Mouse (Mus musculus) liver, embryonic 13.5 days (tissue): ENCODE measurements at regions not wholly inside any gene's neighbourhood (a gene's known extent, or its start where the extent isn't known, plus 50 kb on each side); places are given as distances from the start of the nearest gene placed in this dataset.

Source experiments
- ATAC-seq: fragments of 200-750 bp; cut with Nextera tagmentation; 2 replicates; pipeline ENCODE4 v1.8.0; 2017; ENCODE audit warnings: low read depth, mild to moderate bottlenecking, moderate number of reproducible peaks, moderate library complexity
- DNase-seq: peaks from one replicate; pipeline ENCODE4 v3.0.0; 2022
- H3K27ac ChIP-seq: fragments of 300-500 bp; sonication (generic); 2 replicates; pipeline ENCODE4 v1.5.1; 2015; ENCODE audit warnings: moderate library complexity, mild to moderate bottlenecking, inconsistent platforms
- H3K27me3 ChIP-seq: fragments of 300-500 bp; sonication (generic); 2 replicates; pipeline ENCODE4 v1.6.1; 2015; ENCODE audit warnings: mild to moderate bottlenecking, inconsistent platforms
- H3K36me3 ChIP-seq: fragments of 300-500 bp; sonication (generic); 2 replicates; pipeline ENCODE4 v1.6.1; 2015; ENCODE audit warnings: mild to moderate bottlenecking, inconsistent platforms
- H3K4me1 ChIP-seq: fragments of 300-500 bp; sonication (generic); replicated peaks from 2 replicates; pipeline ENCODE4 v1.6.1; 2015; ENCODE audit warnings: inconsistent platforms
- H3K4me2 ChIP-seq: fragments of 300-500 bp; sonication (generic); 2 replicates; pipeline ENCODE4 v1.6.1; 2015; ENCODE audit warnings: inconsistent platforms, mild to moderate bottlenecking, moderate library complexity
- H3K4me3 ChIP-seq: fragments of 300-500 bp; sonication (generic); replicated peaks from 2 replicates; pipeline ENCODE4 v1.5.1; 2015; ENCODE audit warnings: mild to moderate bottlenecking, inconsistent platforms
- H3K9ac ChIP-seq: fragments of 300-500 bp; sonication (generic); 2 replicates; pipeline ENCODE4 v1.6.1; 2015; ENCODE audit warnings: mild to moderate bottlenecking, inconsistent platforms
- H3K9me3 ChIP-seq: fragments of 300-500 bp; sonication (generic); replicated peaks from 2 replicates; pipeline ENCODE4 v1.6.1; 2016; ENCODE audit warnings: inconsistent platforms
- WGBS: fragments of 180-500 bp; shearing (Covaris S2); methylation state at CpG from one replicate; pipeline ENCODE4 v1.1.7; 2015; ENCODE audit not compliant: insufficient replicate concordance; 5-methylcytosine and 5-hydroxymethylcytosine counted together

DNA sequence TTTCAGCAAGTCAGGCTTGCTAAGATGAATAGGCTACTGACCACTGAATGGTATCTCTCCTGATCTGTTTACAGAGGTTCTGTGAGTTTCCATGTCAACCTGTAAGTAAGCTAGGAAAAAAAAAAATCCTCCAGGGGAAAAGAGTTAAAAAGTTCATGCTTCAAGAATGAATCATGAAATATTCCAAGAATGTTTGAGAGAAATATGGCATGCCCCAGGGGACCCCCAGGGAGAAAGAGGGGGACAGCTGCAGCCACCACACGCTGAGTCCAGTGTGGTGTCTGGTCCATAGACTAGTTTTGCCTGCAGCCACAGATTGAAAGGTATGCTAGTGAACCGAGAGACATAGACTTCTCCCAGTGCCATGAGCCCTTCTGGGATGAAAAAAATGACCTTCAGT is 56.1 kb upstream of the Fggy start:
- 38% methylated on average over 2 of the region's 2 CpGs for WGBS
- Histone ChIP-seq H3K4me1 (no peaks in the 10 kb centered on the region), H3K9me3 (no peaks in the 10 kb centered on the region), H3K36me3 (no peaks in the 10 kb centered on the region), H3K4me2 (no peak overlapping the region), H3K27ac (no peak overlapping the region), H3K4me3 (no peak overlapping the region), H3K27me3 (no peaks in the 10 kb centered on the region), H3K9ac (no peak overlapping the region)
- no peak for DNase-seq
- ATAC-seq: no peak

DNA sequence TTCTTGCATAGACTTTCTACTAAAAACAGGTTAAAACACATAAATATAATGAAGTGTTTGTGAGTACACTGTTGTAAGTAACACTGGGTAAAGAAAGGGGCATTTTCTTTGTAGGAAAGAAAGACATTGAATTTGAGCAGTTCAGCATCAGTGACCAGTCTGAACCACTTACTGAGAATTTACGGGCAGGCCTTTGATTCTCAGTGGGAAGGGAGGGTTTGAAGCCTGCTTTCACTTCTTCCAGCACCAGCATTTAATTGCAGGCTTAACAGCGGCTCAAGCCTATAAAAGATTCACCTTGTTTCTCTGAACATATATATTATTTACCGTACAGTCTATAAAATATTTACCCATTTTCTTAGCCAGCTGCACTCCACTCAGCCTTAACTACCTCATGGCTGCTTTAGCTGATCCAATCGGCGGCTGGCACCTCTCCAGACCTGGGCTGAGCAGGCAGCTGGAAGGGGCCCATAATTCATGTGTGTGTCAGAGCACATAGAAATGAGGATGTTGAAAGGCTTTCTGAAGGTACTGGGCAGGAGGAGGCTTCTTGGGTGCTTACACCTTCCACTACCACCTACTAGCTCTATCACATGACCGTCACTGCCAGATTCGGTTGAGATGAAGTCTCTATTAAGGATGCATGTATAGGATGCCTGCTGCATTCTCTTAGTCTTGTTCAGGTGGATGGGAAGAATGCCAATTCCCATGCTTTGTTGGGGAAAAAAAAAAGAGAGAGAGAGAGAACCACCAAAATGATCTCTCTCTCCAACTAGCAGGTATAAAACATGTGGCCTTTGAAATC is 50.0 kb upstream of the Fggy start:
- 72% methylated on average over 7 of the region's 7 CpGs for WGBS
- Histone ChIP-seq H3K9ac (no peak overlapping the region), H3K4me1 (no peaks in the 10 kb centered on the region), H3K27me3 (no peaks in the 10 kb centered on the region), H3K36me3 (no peaks in the 10 kb centered on the region), H3K9me3 (no peaks in the 10 kb centered on the region), H3K4me3 (no peak overlapping the region), H3K27ac (no peak overlapping the region), H3K4me2 (no peak overlapping the region)
- DNase-seq (no peak), ATAC-seq (no peak)
